Mouse (Mus musculus) kidney, adult 2 months (tissue): ENCODE results near the gene Ltbp1.

ENCODE experiments used
- CTCF ChIP-seq: fragments of 200-500 bp; conservative IDR thresholded peaks from 2 replicates; pipeline ENCODE4 v1.5.1; 2011; ENCODE audit warnings: low read depth, mild to moderate bottlenecking, control low read depth, low read length, moderate library complexity, mixed read lengths; ENCODE audit not compliant: insufficient read depth, insufficient read length
- POLR2A ChIP-seq: fragments of 200-500 bp; IDR thresholded peaks from one replicate; pipeline ENCODE4 v1.6.1; 2011; ENCODE audit warnings: low read depth, low read length, control low read depth

- TF ChIP-seq CTCF (no peak), POLR2A (no peak)
Measured at GRCm38 (mm10) chr17:75355431-75355830, 350.1 kb downstream of the Ltbp1 start.
